Mouse (Mus musculus): ENCODE measurements around the gene Rnf141.

GRCm38 (mm10) chr7:110780520-110780919, 63.7 kb downstream of the Rnf141 start:
- TF ChIP-seq TAL1 (IDR thresholded peaks at IDR 0.05; ENCODE audit: low read length) (no peak), GATA1 (IDR thresholded peaks at IDR 0.05; ENCODE audit: low read length) (no peak)

Measured in erythroblast, embryonic 14.5 days (primary cell).